Mouse (Mus musculus) embryo, embryonic 11 days (tissue): ENCODE measurements around the gene Tmem212.

ENCODE experiments used
- DNase-seq: peaks from one replicate; pipeline ENCODE4 v3.0.0-alpha.2; 2015

Tmem212 gene

DNA sequence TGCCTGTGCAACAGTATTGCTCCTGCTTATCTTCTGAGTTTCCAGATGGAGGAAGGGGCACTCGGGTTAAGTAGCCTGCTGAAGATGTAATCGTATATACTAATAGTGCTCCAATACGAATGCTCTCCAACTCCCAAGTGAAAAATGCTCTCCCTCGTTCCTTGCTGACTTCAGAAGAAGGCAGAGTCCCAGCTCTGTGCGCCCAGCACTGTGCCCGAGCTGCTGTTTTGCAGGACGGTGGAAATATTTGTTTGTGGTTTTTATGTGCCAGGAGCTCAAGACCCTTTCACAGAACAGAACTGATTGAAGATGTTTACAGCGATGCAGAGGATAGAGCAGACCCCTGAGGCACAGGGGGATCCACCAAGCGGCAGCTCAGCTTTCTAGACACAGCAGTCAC, 55.9 kb downstream of the Tmem212 start:
- no peak for DNase-seq

DNA sequence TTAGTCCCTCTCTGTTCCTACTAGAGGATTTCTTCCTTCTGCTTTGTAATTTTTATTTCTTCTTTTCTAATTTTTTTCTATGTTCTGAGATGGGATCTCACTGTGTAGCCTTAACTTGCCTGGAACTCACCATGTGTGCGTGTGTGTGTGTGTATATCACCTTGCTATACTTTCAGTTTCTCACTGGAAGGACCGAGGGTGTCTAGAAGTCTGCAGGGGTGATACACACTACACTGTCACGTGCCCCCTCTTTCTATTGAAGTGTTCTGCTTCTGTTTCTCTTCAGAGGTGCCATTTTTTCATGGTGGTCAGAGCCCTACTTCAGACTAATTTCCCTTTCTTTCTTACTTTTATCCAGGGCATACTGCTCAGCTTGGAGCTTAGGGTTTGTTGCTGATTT, 56.4 kb downstream of the Tmem212 start:
- DNase-seq: no peak

GRCm38 (mm10) chr3:27839231-27839630, 56.9 kb downstream of the Tmem212 start:
- DNase-seq: no peak

- DNase-seq: no peak
Observed at GRCm38 (mm10) chr3:27836297-27836696, 59.9 kb downstream of the Tmem212 start.

- DNase-seq: no peak
Observed at GRCm38 (mm10) chr3:27835786-27836185, 60.4 kb downstream of the Tmem212 start.

DNA sequence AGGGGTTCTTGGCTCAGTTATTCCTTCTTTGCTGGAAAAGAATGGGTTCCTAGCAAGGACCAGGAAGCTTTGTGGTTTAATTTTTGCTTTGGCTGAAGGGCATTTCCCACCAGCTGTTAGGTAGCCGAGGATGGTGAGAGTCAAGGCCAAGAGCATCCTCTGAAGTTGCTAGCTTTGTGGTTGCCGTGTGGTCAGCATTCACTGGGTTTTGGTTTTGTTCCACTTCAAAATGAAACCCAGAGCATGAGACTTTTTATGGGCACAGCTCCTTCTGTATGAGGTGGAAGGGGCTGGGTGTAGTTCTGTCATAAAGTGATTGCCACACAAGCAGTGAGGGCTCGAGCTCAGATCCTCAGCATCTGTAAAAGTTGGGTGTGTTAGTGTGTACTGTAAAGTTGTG, 67.4 kb downstream of the Tmem212 start:
- no peak for DNase-seq

DNA sequence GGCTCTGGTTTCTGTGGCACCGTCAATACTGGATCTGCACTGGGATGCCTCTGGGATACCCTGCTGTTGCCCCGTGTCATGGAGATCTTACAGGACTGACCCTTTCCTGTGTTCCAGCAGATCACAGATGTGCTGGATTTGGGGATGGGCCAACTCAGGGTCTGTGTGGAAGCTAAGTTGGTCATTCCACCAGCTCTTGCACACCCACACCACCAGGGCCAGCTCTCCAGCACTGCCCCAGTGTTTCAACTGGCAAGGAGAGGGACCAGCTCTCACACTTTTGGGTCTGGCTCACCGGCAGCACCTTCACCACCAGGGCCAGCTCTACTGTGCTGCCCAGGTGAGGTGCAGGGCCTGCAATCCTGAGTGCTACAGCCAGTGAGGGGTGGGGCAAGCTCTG, 68.9 kb downstream of the Tmem212 start:
- DNase-seq: no peak

DNA sequence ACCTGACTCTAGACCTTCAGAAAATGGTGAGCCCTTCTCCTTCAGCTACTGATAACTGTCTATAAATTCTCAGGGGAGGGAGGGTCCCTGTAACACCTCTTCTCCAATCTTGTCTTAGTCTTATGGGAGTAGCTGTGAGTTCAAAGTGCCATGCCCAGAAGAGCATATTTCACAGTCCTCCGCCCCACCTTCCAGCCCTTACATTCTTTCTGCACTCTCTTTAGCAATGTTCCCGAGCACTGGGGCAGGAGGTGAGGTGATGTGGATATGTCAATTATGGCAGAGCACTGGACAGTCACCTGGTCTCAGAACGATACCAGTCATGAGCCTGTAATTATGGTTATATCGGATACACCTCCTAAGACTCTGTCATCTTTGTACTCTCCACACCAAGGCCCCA, 70.2 kb downstream of the Tmem212 start:
- DNase-seq: no peak
